Mouse (Mus musculus) forebrain, embryonic 14.5 days (tissue): Measurements from ENCODE around the gene Pex5. TPM values are rescaled to one million over a fixed set of nuclear protein-coding genes. Genes with fewer than 3 reads are reported as not detected.
A peak's percentile ranks its signal among the peaks of the same experiment; 100 is the strongest.
"Not testable (repeated sequence)": the region's sequence is repeated elsewhere in the genome, so short reads cannot be mapped to it uniquely, and the experiment has no call there.

Experiments used
- ATAC-seq: fragments of 200-750 bp; cut with Nextera tagmentation; 2 replicates; pipeline ENCODE4 v1.8.0; 2017; ENCODE audit warnings: mild to moderate bottlenecking, moderate library complexity
- DNase-seq: peaks from one replicate; pipeline ENCODE4 v3.0.0-alpha.2; 2015; ENCODE audit warnings: low spot score
- H3K27ac ChIP-seq: fragments of 300-500 bp; sonication (generic); 2 replicates; pipeline ENCODE4 v1.5.1; 2014; ENCODE audit warnings: low read depth, mild to moderate bottlenecking, control low read depth, low read length, moderate library complexity
- H3K27me3 ChIP-seq: fragments of 300-500 bp; sonication (generic); replicated peaks from 2 replicates; pipeline ENCODE4 v1.6.1; 2014; ENCODE audit warnings: low read length, control low read depth, mixed read lengths; ENCODE audit not compliant: control insufficient read depth, insufficient read depth
- H3K36me3 ChIP-seq: fragments of 300-500 bp; sonication (generic); 2 replicates; pipeline ENCODE4 v1.6.1; 2014; ENCODE audit warnings: low read length, control low read depth; ENCODE audit not compliant: control insufficient read depth, insufficient read depth
- H3K4me1 ChIP-seq: fragments of 300-500 bp; sonication (generic); 2 replicates; pipeline ENCODE4 v1.6.1; 2014; ENCODE audit warnings: antibody characterized with exemption, low read length, control low read depth; ENCODE audit not compliant: control insufficient read depth, insufficient read depth
- H3K4me2 ChIP-seq: fragments of 300-500 bp; sonication (generic); 2 replicates; pipeline ENCODE4 v1.6.1; 2014; ENCODE audit warnings: mild to moderate bottlenecking, control low read depth, low read length
- H3K4me3 ChIP-seq: fragments of 300-500 bp; sonication (generic); 2 replicates; pipeline ENCODE4 v1.5.1; 2014; ENCODE audit warnings: low read depth, low read length, control low read depth
- H3K9ac ChIP-seq: fragments of 300-500 bp; sonication (generic); 2 replicates; pipeline ENCODE4 v1.6.1; 2014; ENCODE audit warnings: mild to moderate bottlenecking, low read length, control low read depth, moderate library complexity
- H3K9me3 ChIP-seq: fragments of 300-500 bp; sonication (generic); replicated peaks from 2 replicates; pipeline ENCODE4 v1.6.1; 2016; ENCODE audit warnings: low read length, control low read depth, mixed read lengths; ENCODE audit not compliant: control insufficient read depth
- WGBS: fragments of 180-500 bp; shearing (Covaris S2); extraction: QIAGEN DNeasy Blood & Tissue Kit; methylation state at CpG from one replicate; pipeline ENCODE4 v1.1.7; 2014; 5-methylcytosine and 5-hydroxymethylcytosine counted together
- polyA plus RNA-seq: library from polyadenylated mRNA; unstranded; fragments of >200 nt; fragmentation: Nextera tagmentation; extraction: Ambion mirVana; gene quantifications from 2 replicates; pipeline ENCODE4 v1.2.1, GENCODE M21; 2014

Gene Pex5
- polyA plus RNA-seq, 1 experiment from 2014 or later, result 55.9 TPM

GRCm38 (mm10) chr6:124430784-124431495, 16.1 kb upstream of the Pex5 start:
- no peak overlapping the region for H3K4me2 ChIP-seq
- ATAC-seq (peak; percentile 26), DNase-seq (no peak)
- 0 out of 2 replicates have a peak, but pooled peaks cover 11% of the 10 kb centered on the region for H3K36me3 ChIP-seq
- H3K9ac ChIP-seq, result no peak overlapping the region
- no peaks in the 10 kb centered on the region for H3K27me3 ChIP-seq
- H3K27ac ChIP-seq, result no peak overlapping the region
- no peak overlapping the region for H3K4me3 ChIP-seq
- H3K9me3 ChIP-seq, result no peaks in the 10 kb centered on the region
- no peaks in the 10 kb centered on the region for H3K4me1 ChIP-seq
- 48% methylated on average over 8 of the region's 8 CpGs for WGBS

- H3K36me3 ChIP-seq, result 0 out of 2 replicates have a peak, but pooled peaks cover 9% of the 10 kb centered on the region
- H3K4me1 ChIP-seq, result no peaks in the 10 kb centered on the region
- H3K9ac ChIP-seq, result no peak overlapping the region
- H3K27me3 ChIP-seq, result no peaks in the 10 kb centered on the region
- no peak for ATAC-seq
- H3K9me3 ChIP-seq, result no peaks in the 10 kb centered on the region
- no peak overlapping the region for H3K4me2 ChIP-seq
- H3K4me3 ChIP-seq, result no peak overlapping the region
- DNase-seq, result no peak
- 73% methylated on average over 3 of the region's 3 CpGs for WGBS
- no peak overlapping the region for H3K27ac ChIP-seq
These were observed 15.5 kb upstream of the Pex5 start for GRCm38 (mm10) chr6:124430379-124430778.

- no peaks in the 10 kb centered on the region for H3K9me3 ChIP-seq
- 38% methylated on average over 5 of the region's 6 CpGs for WGBS
- no peak overlapping the region for H3K27ac ChIP-seq
- 0 out of 2 replicates have a peak, but pooled peaks cover 8% of the 10 kb centered on the region for H3K36me3 ChIP-seq
- H3K4me1 ChIP-seq, result no peaks in the 10 kb centered on the region
- H3K9ac ChIP-seq, result no peak overlapping the region
- no peaks in the 10 kb centered on the region for H3K27me3 ChIP-seq
- no peak overlapping the region for H3K4me2 ChIP-seq
- DNase-seq (peak; percentile 55), ATAC-seq (peak; percentile 43; the same call in 1 of the 2 replicates)
- no peak overlapping the region for H3K4me3 ChIP-seq
These were observed 13.1 kb upstream of the Pex5 start for GRCm38 (mm10) chr6:124427791-124428576.

GRCm38 (mm10) chr6:124427289-124427688, 12.4 kb upstream of the Pex5 start:
- DNase-seq (no peak), ATAC-seq (no peak)
- no peak overlapping the region for H3K9ac ChIP-seq
- no peaks in the 10 kb centered on the region for H3K9me3 ChIP-seq
- no peak overlapping the region for H3K4me3 ChIP-seq
- H3K36me3 ChIP-seq, result 0 out of 2 replicates have a peak, but pooled peaks cover 8% of the 10 kb centered on the region
- H3K4me2 ChIP-seq, result no peak overlapping the region
- H3K27ac ChIP-seq, result no peak overlapping the region
- H3K4me1 ChIP-seq, result no peaks in the 10 kb centered on the region
- no peaks in the 10 kb centered on the region for H3K27me3 ChIP-seq
- WGBS, result 88% methylated on average over 7 of the region's 7 CpGs

DNA sequence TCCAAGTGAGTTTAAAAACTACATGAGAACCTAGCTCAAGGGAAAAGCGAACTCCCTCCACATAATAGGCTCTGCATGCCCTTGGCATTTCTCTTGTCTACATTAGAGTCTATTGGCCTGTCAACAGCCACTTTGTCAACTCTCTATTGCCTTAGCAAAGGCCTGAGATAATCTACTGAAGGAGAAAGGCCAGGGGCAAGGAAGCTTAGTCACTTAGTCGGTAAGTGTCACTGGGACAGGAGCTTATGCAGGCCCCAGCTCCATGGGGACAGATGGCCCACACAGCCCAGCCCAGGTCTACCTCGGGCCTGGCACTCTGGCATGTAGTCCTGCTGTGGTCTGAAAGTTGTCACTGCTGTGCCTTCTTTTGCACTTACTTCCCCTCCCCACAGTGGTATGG, 11.7 kb upstream of the Pex5 start:
- WGBS, result 80% methylated on average over 3 of the region's 3 CpGs
- Histone ChIP-seq H3K4me1 (no peaks in the 10 kb centered on the region), H3K9me3 (no peaks in the 10 kb centered on the region), H3K27me3 (no peaks in the 10 kb centered on the region), H3K36me3 (0 out of 2 replicates have a peak, but pooled peaks cover 3% of the 10 kb centered on the region), H3K9ac (no peak overlapping the region), H3K4me3 (no peak overlapping the region), H3K4me2 (no peak overlapping the region), H3K27ac (no peak overlapping the region)
- DNase-seq (no peak), ATAC-seq (no peak)

GRCm38 (mm10) chr6:124425523-124425922, 10.7 kb upstream of the Pex5 start:
- H3K27ac ChIP-seq, result no peak overlapping the region
- WGBS, result 80% methylated on average over 6 of the region's 6 CpGs
- H3K4me3 ChIP-seq, result no peak overlapping the region
- H3K36me3 ChIP-seq, result no peaks in the 10 kb centered on the region
- DNase-seq (no peak), ATAC-seq (no peak)
- H3K27me3 ChIP-seq, result no peaks in the 10 kb centered on the region
- H3K9ac ChIP-seq, result no peak overlapping the region
- H3K9me3 ChIP-seq, result no peaks in the 10 kb centered on the region
- no peak overlapping the region for H3K4me2 ChIP-seq
- H3K4me1 ChIP-seq, result no peaks in the 10 kb centered on the region

GRCm38 (mm10) chr6:124425042-124425441, 10.2 kb upstream of the Pex5 start:
- WGBS, result 64% methylated on average over 7 of the region's 7 CpGs
- not testable (repeated sequence) for H3K4me1 ChIP-seq, H3K36me3 ChIP-seq, ATAC-seq, H3K4me3 ChIP-seq, H3K9me3 ChIP-seq, H3K4me2 ChIP-seq, H3K27ac ChIP-seq, H3K9ac ChIP-seq, DNase-seq, H3K27me3 ChIP-seq

DNA sequence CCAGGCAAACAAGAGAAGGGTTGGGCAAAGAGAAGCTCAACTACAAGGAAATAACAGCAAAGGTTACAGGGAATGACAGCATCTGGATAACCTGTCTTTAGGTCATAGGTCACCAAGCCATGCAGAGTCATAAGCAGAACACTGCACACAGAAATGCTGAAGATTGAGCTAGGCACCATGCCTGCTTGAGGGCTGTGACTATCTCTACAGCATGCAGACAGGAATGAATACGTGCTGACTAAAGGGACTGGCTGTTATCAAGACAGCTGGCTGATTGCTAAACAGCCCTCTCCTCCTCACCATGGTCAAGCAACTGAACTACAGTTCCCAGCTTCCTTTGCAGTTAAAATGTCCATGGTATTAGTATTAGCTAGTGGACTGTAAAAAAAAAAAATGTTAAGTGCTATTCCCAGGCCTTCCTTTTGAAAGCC, 9.2 kb upstream of the Pex5 start:
- no peak overlapping the region for H3K4me3 ChIP-seq
- H3K27me3 ChIP-seq, result no peaks in the 10 kb centered on the region
- WGBS, result 74% methylated on average over 1 of the region's 1 CpGs
- H3K4me2 ChIP-seq, result no peak overlapping the region
- H3K36me3 ChIP-seq, result no peaks in the 10 kb centered on the region
- H3K4me1 ChIP-seq, result no peaks in the 10 kb centered on the region
- no peak overlapping the region for H3K27ac ChIP-seq
- no peak for DNase-seq
- no peak overlapping the region for H3K9ac ChIP-seq
- no peak for ATAC-seq
- no peaks in the 10 kb centered on the region for H3K9me3 ChIP-seq

GRCm38 (mm10) chr6:124418686-124419085, 3.8 kb upstream of the Pex5 start:
- Histone ChIP-seq H3K36me3 (no peaks in the 10 kb centered on the region), H3K4me3 (no peak overlapping the region), H3K27ac (no peak overlapping the region), H3K4me2 (no peak overlapping the region), H3K27me3 (no peaks in the 10 kb centered on the region), H3K9me3 (no peaks in the 10 kb centered on the region), H3K9ac (no peak overlapping the region), H3K4me1 (peaks cover 4% of the 10 kb centered on the region; the same call in 1 of the 2 replicates)
- ATAC-seq (no peak), DNase-seq (no peak)
- WGBS, result 93% methylated on average over 3 of the region's 3 CpGs
